ENCODE assay signal across 8 mouse cellular contexts in genomic region chr11:26592395-26593053, GRCm38 (mm10). TPM values are rescaled to one million over a fixed set of nuclear protein-coding genes. Genes with fewer than 3 reads are reported as not detected.
DNase-seq lines count a peak whose midpoint lies in the region; ATAC-seq and TF ChIP-seq lines count a peak whose summit lies in the region.

No protein-coding gene starts in this region.

- WGBS in bone marrow, adult 2 months, result 35% methylated on average over 6 of the region's 6 CpGs
- 24% methylated on average over 6 of the region's 6 CpGs for WGBS in hindbrain, embryonic 10.5 days
- 47% methylated on average over 6 of the region's 6 CpGs for WGBS in macrophage (ENCODE audit: missing documents)

- no peak for DNase-seq in left cerebral cortex, adult 2 months (ENCODE audit: extremely low spot score in 1 of 2, low spot score in 2 of 2)
- DNase-seq in left cerebral cortex, postnatal 36 days (ENCODE audit: low spot score in 2 of 2), result no peak
- peak; percentile 15 for DNase-seq in hindbrain, embryonic 10.5 days (ENCODE audit: low spot score)
- DNase-seq in yolk sac, embryonic 10.5 days (ENCODE audit: low spot score), result no peak
- no peak for DNase-seq in ovary, postnatal 10 days (ENCODE audit: low spot score)

- no peak for TF ChIP-seq CTCF in left cerebral cortex, adult 2 months (IDR thresholded peaks at IDR 0.05)
- no peak for TF ChIP-seq CTCF in bone marrow, adult 2 months (IDR thresholded peaks at IDR 0.05; ENCODE audit: control insufficient read depth, insufficient read depth, low read length)

- no peak overlapping the region for H3K27ac ChIP-seq in left cerebral cortex, adult 2 months
- H3K27ac ChIP-seq in bone marrow, adult 2 months (ENCODE audit: control insufficient read depth, insufficient read depth, low read depth, low read length, poor library complexity), result peak overlapping the region; percentile 87; the same call in 1 of the 2 replicates
- H3K27ac ChIP-seq in hindbrain, embryonic 10.5 days, result peak overlapping the region; percentile 95
- peak overlapping the region; percentile 59 for H3K27ac ChIP-seq in macrophage

- no peaks in the 10 kb centered on the region for H3K36me3 ChIP-seq in hindbrain, embryonic 10.5 days
- peaks cover 18% of the 10 kb centered on the region for H3K36me3 ChIP-seq in macrophage (ENCODE audit: inconsistent target)

- no peak for TF ChIP-seq POLR2A in bone marrow, adult 2 months (IDR thresholded peaks at IDR 0.05; ENCODE audit: borderline replicate concordance, control insufficient read depth, low read depth, low read length)

- H3K4me1 ChIP-seq in bone marrow, adult 2 months (ENCODE audit: control insufficient read depth, insufficient read depth, low read length), result no peaks in the 10 kb centered on the region; the same call in 1 of the 2 replicates
- peaks cover 14% of the 10 kb centered on the region for H3K4me1 ChIP-seq in hindbrain, embryonic 10.5 days (replicated peaks)

- H3K79me2 ChIP-seq in macrophage (ENCODE audit: inconsistent target), result peaks cover 54% of the 10 kb centered on the region

- no peaks in the 10 kb centered on the region for H3K9me3 ChIP-seq in hindbrain, embryonic 10.5 days

- H3K4me3 ChIP-seq in left cerebral cortex, adult 2 months, result peak overlapping the region; percentile 65
- peak overlapping the region; percentile 58 for H3K4me3 ChIP-seq in bone marrow, adult 2 months (replicated peaks; ENCODE audit: control insufficient read depth, low read depth, low read length)
- H3K4me3 ChIP-seq in hindbrain, embryonic 10.5 days, result peak overlapping the region; percentile 81
- H3K4me3 ChIP-seq in macrophage (ENCODE audit: inconsistent target), result peak overlapping the region; percentile 56

- no peak for ATAC-seq in granulocyte monocyte progenitor cell, adult 5-6 weeks (replicated peaks; ENCODE audit: poor library complexity, severe bottlenecking)

- no peaks in the 10 kb centered on the region for H3K27me3 ChIP-seq in hindbrain, embryonic 10.5 days (ENCODE audit: insufficient read depth, poor library complexity, severe bottlenecking)

- intact Hi-C loops in left cerebral cortex, adult 2 months (cut with DNase I), result loop anchor here (5.0 kb wide), 1 partner anchor 370 kb away; no protein-coding TSS in a partner anchor
- intact Hi-C loops in left cerebral cortex, postnatal 36 days (cut with DNase I), result no loop called here

RNA-seq across cellular contexts. Expression of gene Gm6899, which starts 0.5 kb away (rescaled TPM):
- not detected for total RNA-seq in left cerebral cortex, adult 2 months (2021)
- total RNA-seq in left cerebral cortex, postnatal 36 days (2021), result not detected
- not detected in 2 replicates for polyA plus RNA-seq in bone marrow, adult 2 months (2011; ENCODE audit: insufficient read depth, insufficient read length, low replicate concordance, missing spikeins)
- polyA plus RNA-seq in hindbrain, embryonic 10.5 days (2016; fragmentation: Nextera tagmentation; extraction: Ambion mirVana), result not detected in 2 replicates
- 1 to 10 TPM in 1 of 26 experiments, not detected in 25; 1.0 TPM for total RNA-seq in macrophage (2018; cell fraction: chromatin; rRNA removed)
- not detected for total RNA-seq in macrophage (2018; cell fraction: cytosol; rRNA removed)
- total RNA-seq in macrophage (2018; cell fraction: nucleus; rRNA removed), result 1 to 10 TPM in 3 of 26 experiments, under 1 TPM in 1, not detected in 22; 0.92 to 2.5 (median 1.3) TPM
- not detected in 3 replicates for polyA plus RNA-seq in macrophage (2018)
- not detected in 2 replicates for total RNA-seq in granulocyte monocyte progenitor cell, adult 5-6 weeks (2014; fragmentation: Nextera tagmentation)
- total RNA-seq in granulocyte monocyte progenitor cell, adult 5-6 weeks (2017), result not detected in 2 replicates

RNA-seq across cellular contexts. Expression of gene Vrk2, which starts 1.3 kb away (rescaled TPM):
- total RNA-seq in left cerebral cortex, adult 2 months (2021), result 1 to 10 TPM; 2.3 to 5.0 TPM
- total RNA-seq in left cerebral cortex, postnatal 36 days (2021), result 1 to 10 TPM; 3.4 to 3.7 TPM
- polyA plus RNA-seq in bone marrow, adult 2 months (2011; ENCODE audit: insufficient read depth, insufficient read length, low replicate concordance, missing spikeins), result 16.1 and 21.7 TPM in 2 replicates
- 20.7 and 22.7 TPM in 2 replicates for polyA plus RNA-seq in hindbrain, embryonic 10.5 days (2016; fragmentation: Nextera tagmentation; extraction: Ambion mirVana)
- 100 to 1,000 TPM in 17 of 26 experiments, 10 to 100 TPM in 9; 44.0 to 281 (median 129) TPM for total RNA-seq in macrophage (2018; cell fraction: chromatin; rRNA removed)
- 10 to 100 TPM; 18.3 to 75.9 (median 41.5) TPM for total RNA-seq in macrophage (2018; cell fraction: cytosol; rRNA removed)
- 100 to 1,000 TPM in 10 of 26 experiments, 10 to 100 TPM in 16; 26.2 to 133 (median 84.9) TPM for total RNA-seq in macrophage (2018; cell fraction: nucleus; rRNA removed)
- 27.1 to 39.5 TPM (median 36.6 TPM) in 3 replicates for polyA plus RNA-seq in macrophage (2018)
- total RNA-seq in granulocyte monocyte progenitor cell, adult 5-6 weeks (2014; fragmentation: Nextera tagmentation), result 21.2 and 40.8 TPM in 2 replicates
- total RNA-seq in granulocyte monocyte progenitor cell, adult 5-6 weeks (2017), result 36.9 and 40.5 TPM in 2 replicates
